Mouse (Mus musculus) embryo, embryonic 11.5 days (tissue): ENCODE results near the gene Ubash3a.

ENCODE experiments used
- DNase-seq: peaks from one replicate; pipeline ENCODE4 v3.0.0-alpha.2; 2012; ENCODE audit warnings: low read depth, low spot score

Gene Ubash3a

GRCm38 (mm10) chr17:31279541-31279940 lies 71.9 kb downstream of the Ubash3a start:
- DNase-seq: no peak

GRCm38 (mm10) chr17:31280269-31280668 lies 72.6 kb downstream of the Ubash3a start:
- no peak for DNase-seq

GRCm38 (mm10) chr17:31281830-31282686 lies 74.4 kb downstream of the Ubash3a start:
- DNase-seq: no peak

- DNase-seq: no peak
Measured at GRCm38 (mm10) chr17:31282687-31283053, 75.0 kb downstream of the Ubash3a start.

GRCm38 (mm10) chr17:31285867-31286266 lies 78.2 kb downstream of the Ubash3a start:
- DNase-seq: no peak

- DNase-seq: no peak
Measured at GRCm38 (mm10) chr17:31286492-31286891, 78.8 kb downstream of the Ubash3a start, which contains the start of gene Slc37a1. Gene Slc37a1 (plus strand): TSS chr17:31286792.

GRCm38 (mm10) chr17:31287216-31287615 lies 79.5 kb downstream of the Ubash3a start:
- DNase-seq: no peak

- no peak for DNase-seq
Measured at GRCm38 (mm10) chr17:31288999-31289726, 81.5 kb downstream of the Ubash3a start.

GRCm38 (mm10) chr17:31290311-31290710 lies 82.6 kb downstream of the Ubash3a start:
- no peak for DNase-seq

- no peak for DNase-seq
Measured at GRCm38 (mm10) chr17:31290859-31291258, 83.2 kb downstream of the Ubash3a start.

GRCm38 (mm10) chr17:31294363-31295214 lies 86.9 kb downstream of the Ubash3a start:
- no peak for DNase-seq

- no peak for DNase-seq
Measured at GRCm38 (mm10) chr17:31295215-31295891, 87.7 kb downstream of the Ubash3a start.

- no peak for DNase-seq
Measured at GRCm38 (mm10) chr17:31295892-31296781, 88.5 kb downstream of the Ubash3a start.
